9 mouse cellular contexts compared by ENCODE assay signal in the genomic region with DNA sequence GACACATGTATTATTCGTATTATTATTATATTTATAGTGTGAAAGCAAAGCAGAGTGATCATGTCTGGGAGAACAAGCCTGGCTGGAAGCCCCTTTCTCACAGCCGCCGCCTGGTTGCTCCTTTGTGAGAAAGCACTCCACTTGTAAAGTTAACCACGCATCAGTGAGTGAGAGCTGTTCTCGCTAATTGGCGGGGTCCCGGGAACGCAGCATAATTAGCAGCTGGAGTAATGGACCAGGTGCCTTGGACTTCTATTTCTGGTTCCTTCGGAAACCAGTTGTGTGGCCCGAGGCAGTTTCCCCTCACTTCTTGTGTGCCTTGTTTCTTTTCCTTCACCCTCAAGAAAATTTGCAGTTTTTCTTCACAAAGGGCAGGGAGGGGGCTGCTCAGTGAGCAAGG.
DNase-seq lines count a peak whose midpoint lies in the region; ATAC-seq lines count a peak whose summit lies in the region.
"Had no signal": no experiment of that assay in that cellular context is flagged by ENCODE, and none has a peak within 500 bp of the region (broad histone marks: within the 10 kb centered on the region; RNA-seq: fewer than 3 reads in every experiment).

No protein-coding gene starts in this region.

- 80% methylated on average over 10 of the region's 10 CpGs for WGBS in liver, embryonic 13.5 days (ENCODE audit: insufficient replicate concordance)
- 25% methylated on average over 10 of the region's 10 CpGs for WGBS in embryonic facial prominence, embryonic 15.5 days
- 22% methylated on average over 10 of the region's 10 CpGs for WGBS in hindbrain, embryonic 11.5 days
- WGBS in neural tube, embryonic 13.5 days: 21% methylated on average over 10 of the region's 10 CpGs

- peaks cover 76% of the 10 kb centered on the region for H3K4me1 ChIP-seq in liver, embryonic 13.5 days (replicated peaks)
- H3K4me1 ChIP-seq in embryonic facial prominence, embryonic 15.5 days: peaks cover 68% of the 10 kb centered on the region
- peaks cover 24% of the 10 kb centered on the region for H3K4me1 ChIP-seq in hindbrain, embryonic 11.5 days (replicated peaks; ENCODE audit: control insufficient read depth, insufficient read depth, low read length)
- H3K4me1 ChIP-seq in neural tube, embryonic 13.5 days (replicated peaks): peaks cover 77% of the 10 kb centered on the region

- no peak for ATAC-seq in liver, embryonic 13.5 days (ENCODE audit: low read depth)
- ATAC-seq in embryonic facial prominence, embryonic 15.5 days (ENCODE audit: insufficient number of reproducible peaks, low FRiP score, low TSS enrichment, low read depth): no peak
- ATAC-seq in hindbrain, embryonic 11.5 days (ENCODE audit: low FRiP score): no peak
- ATAC-seq in neural tube, embryonic 13.5 days (ENCODE audit: low read depth): no peak
- ATAC-seq: Patski had no signal

- DNase-seq in liver, embryonic 13.5 days: no peak
- DNase-seq in liver: no peak
- peak; percentile 39 for DNase-seq in hindbrain, embryonic 11.5 days (ENCODE audit: low spot score)
- DNase-seq in frontal cortex, postnatal 36 days (ENCODE audit: low spot score in 2 of 2): no peak
- no peak for DNase-seq in adrenal gland, postnatal 4 days (ENCODE audit: low spot score in 2 of 2)

- no peak overlapping the region for H3K4me3 ChIP-seq in liver, embryonic 13.5 days (replicated peaks)
- no peak overlapping the region for H3K4me3 ChIP-seq in embryonic facial prominence, embryonic 15.5 days (replicated peaks)
- H3K4me3 ChIP-seq in hindbrain, embryonic 11.5 days (ENCODE audit: low read depth, low read length): no peak overlapping the region
- H3K4me3 ChIP-seq in neural tube, embryonic 13.5 days: no peak overlapping the region
- H3K4me3 ChIP-seq: heart, embryonic 12.5 days had no signal

- H3K27ac ChIP-seq in liver, embryonic 13.5 days: peak overlapping the region; percentile 99
- peak overlapping the region; percentile 97 for H3K27ac ChIP-seq in embryonic facial prominence, embryonic 15.5 days (replicated peaks)
- peak overlapping the region; percentile 43; the same call in 1 of the 2 replicates for H3K27ac ChIP-seq in hindbrain, embryonic 11.5 days (ENCODE audit: low read depth, low read length)
- peak overlapping the region; percentile 39 for H3K27ac ChIP-seq in neural tube, embryonic 13.5 days (replicated peaks)

- no peaks in the 10 kb centered on the region for H3K36me3 ChIP-seq in liver, embryonic 13.5 days
- H3K36me3 ChIP-seq in embryonic facial prominence, embryonic 15.5 days: peaks cover 2% of the 10 kb centered on the region; the same call in 1 of the 2 replicates
- no peaks in the 10 kb centered on the region for H3K36me3 ChIP-seq in hindbrain, embryonic 11.5 days (ENCODE audit: control insufficient read depth, insufficient read depth, low read length)
- H3K36me3 ChIP-seq in neural tube, embryonic 13.5 days: peaks cover 10% of the 10 kb centered on the region

- no peaks in the 10 kb centered on the region for H3K9me3 ChIP-seq in liver, embryonic 13.5 days (replicated peaks)
- H3K9me3 ChIP-seq in embryonic facial prominence, embryonic 15.5 days (replicated peaks): no peaks in the 10 kb centered on the region
- no peaks in the 10 kb centered on the region for H3K9me3 ChIP-seq in hindbrain, embryonic 11.5 days (ENCODE audit: control insufficient read depth, low read length)
- H3K9me3 ChIP-seq in neural tube, embryonic 13.5 days: no peaks in the 10 kb centered on the region
- H3K9me3 ChIP-seq: heart, embryonic 12.5 days had no signal

- no peak overlapping the region for H3K4me2 ChIP-seq in liver, embryonic 13.5 days
- H3K4me2 ChIP-seq in embryonic facial prominence, embryonic 15.5 days (replicated peaks): no peak overlapping the region
- H3K4me2 ChIP-seq in hindbrain, embryonic 11.5 days (replicated peaks; ENCODE audit: low read depth, low read length): no peak overlapping the region
- H3K4me2 ChIP-seq in neural tube, embryonic 13.5 days: 0 out of 2 replicates have a peak overlapping the region, but pooled peaks have one; percentile 7

- H3K27me3 ChIP-seq in liver, embryonic 13.5 days: no peaks in the 10 kb centered on the region
- no peaks in the 10 kb centered on the region for H3K27me3 ChIP-seq in embryonic facial prominence, embryonic 15.5 days
- no peaks in the 10 kb centered on the region for H3K27me3 ChIP-seq in hindbrain, embryonic 11.5 days (ENCODE audit: control insufficient read depth, insufficient read depth, low read length)
- H3K27me3 ChIP-seq in neural tube, embryonic 13.5 days: no peaks in the 10 kb centered on the region
- H3K27me3 ChIP-seq: heart, embryonic 12.5 days; Patski had no signal

- peak overlapping the region; percentile 39; the same call in 1 of the 2 replicates for H3K9ac ChIP-seq in liver, embryonic 13.5 days
- H3K9ac ChIP-seq in embryonic facial prominence, embryonic 15.5 days: no peak overlapping the region
- no peak overlapping the region for H3K9ac ChIP-seq in hindbrain, embryonic 11.5 days (ENCODE audit: low read depth, low read length)
- H3K9ac ChIP-seq in neural tube, embryonic 13.5 days: 0 out of 2 replicates have a peak overlapping the region, but pooled peaks have one; percentile 2

Comparison
In these comparisons a context has a peak if more than half of its experiments do, and no peak if none do; other contexts are left out.
1. H3K27ac ChIP-seq: peak in every context shown above with its lines; median percentile 99 in liver, embryonic 13.5 days; 97 in embryonic facial prominence, embryonic 15.5 days; 43 in hindbrain, embryonic 11.5 days; 39 in neural tube, embryonic 13.5 days.
2. H3K9ac ChIP-seq: peak in liver, embryonic 13.5 days (single experiment) and neural tube, embryonic 13.5 days (single experiment); none in embryonic facial prominence, embryonic 15.5 days (single experiment) and hindbrain, embryonic 11.5 days (single experiment).